Mouse (Mus musculus) cerebellum, adult 9-11 months (tissue): ENCODE measurements around the gene Trim33.

Source experiments
- DNase-seq: peaks from one replicate; pipeline ENCODE4 v3.0.0; 2022

Trim33 gene

DNA sequence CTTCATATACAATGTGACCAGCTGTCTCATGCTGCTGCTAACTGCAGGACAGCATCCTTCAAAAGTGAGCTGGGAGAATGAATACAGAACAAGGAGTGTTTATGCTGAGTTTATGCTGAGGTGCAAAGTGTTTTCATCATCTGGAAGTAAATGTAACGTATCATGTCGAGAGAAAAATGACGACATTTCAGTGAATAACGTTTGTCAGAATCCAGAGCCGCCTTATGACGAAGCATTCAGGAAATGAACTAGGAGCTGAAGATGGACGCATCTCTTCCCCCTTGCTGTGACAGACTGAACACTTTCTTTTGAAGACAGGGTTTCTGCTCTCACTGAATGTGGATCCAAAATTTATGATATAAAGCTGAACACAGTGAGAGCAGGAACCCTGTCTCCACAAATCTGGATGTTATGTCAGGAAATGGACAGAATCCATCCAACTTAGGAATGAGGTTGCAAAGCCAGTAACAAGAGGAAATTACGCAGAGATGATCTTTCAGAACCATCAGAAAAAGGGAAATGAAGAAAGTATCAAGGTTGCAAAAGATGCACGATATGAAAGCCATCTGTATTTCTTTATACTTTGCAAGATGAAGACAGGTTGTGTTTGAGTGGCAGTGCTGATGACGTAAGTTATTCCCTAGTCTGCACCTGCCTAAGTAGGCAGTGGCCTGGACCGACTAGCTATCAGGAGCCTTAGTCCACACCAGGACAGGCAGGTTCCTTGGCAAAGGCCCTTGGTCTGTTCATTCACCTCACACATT is 85.3 kb downstream of the Trim33 start:
- no peak for DNase-seq

DNA sequence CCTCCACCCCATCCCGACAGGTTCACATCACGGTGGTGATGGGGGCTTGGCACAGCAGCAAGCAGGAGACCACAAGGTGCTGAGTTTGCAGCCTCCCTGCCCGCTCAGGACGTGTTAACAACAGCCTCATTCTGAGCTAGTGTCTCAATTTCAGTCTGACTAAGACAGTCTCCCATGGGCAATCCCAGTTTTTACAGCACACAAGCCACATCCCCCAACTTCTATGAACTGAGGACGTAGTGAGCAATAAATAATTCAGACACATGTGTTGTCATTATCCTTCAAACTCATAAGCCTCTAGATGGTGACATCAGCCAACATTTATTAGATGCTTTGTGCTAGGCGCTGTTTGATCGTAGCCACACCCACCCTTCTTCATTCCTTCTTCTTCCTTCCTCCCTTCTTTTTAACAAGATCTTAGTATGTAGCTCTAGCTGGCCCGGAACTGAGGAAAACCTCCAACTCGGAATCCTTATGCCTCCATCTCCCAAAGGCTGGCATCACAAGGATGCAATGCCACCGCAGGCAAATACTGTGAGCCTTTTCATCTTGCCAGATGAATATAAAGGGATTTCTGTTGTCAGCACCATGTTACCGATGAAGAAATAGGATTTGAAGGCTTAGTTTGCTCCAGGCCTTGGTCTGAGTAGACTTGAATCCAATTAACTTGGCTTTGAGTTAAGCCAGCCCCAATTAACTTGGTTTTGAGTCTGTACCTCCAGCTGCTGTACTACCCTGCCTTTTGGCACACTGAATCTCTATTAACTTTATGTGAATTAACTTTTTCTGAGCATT is 88.3 kb downstream of the Trim33 start:
- DNase-seq = no peak

DNA sequence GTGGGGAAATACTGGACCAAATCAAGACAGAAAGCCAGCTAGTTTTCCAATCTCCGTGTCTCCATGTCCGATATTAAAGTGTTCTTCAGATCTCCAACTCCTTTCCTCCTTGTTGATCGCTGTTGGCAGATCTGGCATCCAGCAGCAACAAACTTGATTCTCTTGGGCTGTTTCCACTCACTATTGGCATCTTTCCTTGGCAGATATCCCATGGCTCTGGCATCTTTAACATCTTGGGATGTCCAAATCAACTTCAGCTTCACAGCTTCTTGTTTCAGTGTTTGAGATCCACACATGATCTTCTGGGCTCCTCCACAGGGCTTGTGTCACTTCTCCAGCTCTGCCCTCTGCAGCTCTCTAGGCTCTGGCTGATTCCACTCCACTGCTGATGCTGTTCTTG is 89.6 kb downstream of the Trim33 start:
- no peak for DNase-seq

DNA sequence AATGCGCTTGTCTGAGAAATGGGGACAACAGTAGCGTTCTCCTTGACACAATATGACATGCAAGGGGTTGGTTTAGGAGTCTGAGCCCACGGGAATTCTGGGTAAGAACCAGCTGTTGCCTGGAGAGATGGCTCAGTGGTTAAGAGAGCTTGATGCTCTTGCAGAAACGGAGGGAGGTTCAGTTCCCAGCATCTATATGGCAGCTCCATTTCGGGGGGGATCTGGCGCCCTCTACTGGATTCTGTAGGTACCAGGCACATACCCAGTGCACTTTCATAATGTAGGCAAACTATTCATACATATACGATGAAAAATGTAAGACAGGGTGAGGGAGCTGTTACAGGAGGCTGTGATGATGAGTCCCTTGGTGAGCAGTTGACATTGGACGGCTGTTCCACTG is 94.9 kb downstream of the Trim33 start:
- peak; percentile 24 for DNase-seq

DNA sequence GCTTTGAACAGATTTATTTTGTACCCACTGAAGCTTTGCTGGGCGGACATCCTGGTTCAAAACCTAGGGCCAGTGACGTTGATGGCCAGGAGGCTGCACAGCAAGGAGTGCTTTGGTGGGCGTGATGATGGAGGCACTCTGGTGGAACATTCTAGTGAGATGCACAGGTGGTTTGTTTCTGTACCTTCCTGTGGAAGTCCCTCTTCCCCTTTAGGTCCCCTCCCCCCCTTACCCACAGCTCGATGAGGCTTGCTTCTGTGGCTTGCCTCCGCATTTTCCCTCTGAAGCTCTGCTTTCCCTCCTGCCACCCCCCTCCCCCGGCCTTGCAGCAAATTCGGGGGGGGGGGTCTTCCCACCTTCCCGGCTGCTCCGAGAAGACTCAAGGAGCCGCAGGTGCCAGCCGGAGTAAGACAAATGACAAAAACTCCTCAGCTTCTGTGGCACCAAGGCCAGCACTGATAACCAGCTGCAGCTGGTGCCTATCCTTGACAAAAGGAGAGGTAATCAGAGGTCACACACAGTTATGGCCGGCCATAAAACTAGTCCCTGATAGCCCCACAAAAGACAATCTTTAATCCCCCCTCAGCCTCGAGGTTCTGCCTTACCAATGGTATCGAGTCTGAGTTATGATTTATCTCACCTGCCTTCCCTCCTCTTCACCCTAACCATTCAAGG is 96.2 kb downstream of the Trim33 start:
- DNase-seq = no peak

DNA sequence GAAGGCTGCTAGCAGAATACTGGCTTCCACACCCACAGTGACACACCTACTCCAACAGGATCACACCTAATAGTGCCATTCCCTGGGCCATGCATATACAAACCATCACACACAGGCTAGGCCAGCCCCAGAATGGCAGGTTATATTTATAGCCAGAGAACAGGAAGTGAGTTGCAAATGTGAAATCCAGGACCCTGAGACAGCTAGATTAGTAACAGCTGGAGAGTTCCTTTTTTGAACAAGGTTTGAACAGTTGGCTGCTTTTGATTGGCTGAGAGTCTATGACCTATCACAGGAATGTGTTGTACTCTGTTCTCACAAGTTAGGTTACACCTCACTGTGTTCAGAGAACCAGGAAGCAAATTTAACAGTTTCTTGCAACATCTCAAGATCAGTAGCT is 98.9 kb downstream of the Trim33 start:
- DNase-seq = no peak

DNA sequence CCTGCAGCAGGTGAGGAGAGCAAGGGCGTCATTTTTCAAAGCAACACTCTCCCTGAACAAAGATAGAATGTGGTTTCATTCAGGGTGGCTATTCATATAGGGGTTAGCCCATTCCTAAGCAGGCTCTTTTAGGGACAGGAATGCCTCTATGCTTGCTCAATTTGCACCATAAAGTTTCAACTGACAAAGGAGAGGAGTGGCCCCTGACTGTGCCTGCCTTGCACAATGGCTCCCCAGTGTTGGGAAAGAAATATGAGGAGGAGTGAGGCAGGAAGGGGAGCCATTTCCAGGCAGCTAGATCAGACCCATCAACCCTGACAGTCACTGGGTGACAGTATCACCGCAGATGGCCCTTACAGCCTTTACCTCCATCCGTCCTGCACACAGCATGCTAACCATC is 100.3 kb downstream of the Trim33 start:
- no peak for DNase-seq

DNA sequence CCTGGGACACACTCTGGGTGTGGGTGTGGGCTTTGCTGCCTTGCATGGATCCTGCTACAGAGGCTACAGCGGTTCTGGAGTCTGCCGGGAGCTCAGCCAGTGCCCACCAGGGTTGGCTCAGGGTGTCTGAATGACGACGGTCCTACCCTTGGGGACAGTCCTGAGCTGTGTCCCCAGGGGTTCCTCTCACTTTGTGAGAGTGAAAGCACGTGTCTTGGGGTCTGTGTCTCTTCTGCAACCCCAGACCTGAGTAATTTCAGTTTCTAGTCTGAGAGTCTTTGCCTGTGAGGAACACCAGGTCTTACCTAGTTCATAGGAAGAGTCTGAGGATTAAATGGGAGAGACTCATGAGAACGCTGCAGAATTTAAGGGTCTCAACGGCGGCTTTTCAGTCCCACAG is 101.7 kb downstream of the Trim33 start:
- no peak for DNase-seq

DNA sequence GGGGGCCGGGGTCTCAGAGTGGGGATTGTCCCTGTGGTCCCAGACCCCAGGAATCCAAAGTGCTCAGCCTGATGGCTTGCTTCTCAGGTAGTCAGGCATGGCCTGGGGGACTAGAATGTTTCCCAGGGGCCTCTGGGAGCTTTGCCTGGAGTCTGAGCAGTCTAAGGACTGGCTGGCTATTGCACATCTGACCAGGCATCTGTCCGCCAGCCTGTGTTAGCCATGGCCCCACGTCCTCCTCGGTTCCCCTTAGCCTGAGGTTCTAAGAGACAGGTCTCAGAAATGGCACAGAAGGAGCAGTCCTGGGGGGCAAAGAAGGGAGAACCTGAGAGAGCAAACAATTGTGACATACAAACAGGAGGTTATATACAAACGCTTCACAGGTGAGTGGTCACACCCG is 102.3 kb downstream of the Trim33 start:
- no peak for DNase-seq

DNA sequence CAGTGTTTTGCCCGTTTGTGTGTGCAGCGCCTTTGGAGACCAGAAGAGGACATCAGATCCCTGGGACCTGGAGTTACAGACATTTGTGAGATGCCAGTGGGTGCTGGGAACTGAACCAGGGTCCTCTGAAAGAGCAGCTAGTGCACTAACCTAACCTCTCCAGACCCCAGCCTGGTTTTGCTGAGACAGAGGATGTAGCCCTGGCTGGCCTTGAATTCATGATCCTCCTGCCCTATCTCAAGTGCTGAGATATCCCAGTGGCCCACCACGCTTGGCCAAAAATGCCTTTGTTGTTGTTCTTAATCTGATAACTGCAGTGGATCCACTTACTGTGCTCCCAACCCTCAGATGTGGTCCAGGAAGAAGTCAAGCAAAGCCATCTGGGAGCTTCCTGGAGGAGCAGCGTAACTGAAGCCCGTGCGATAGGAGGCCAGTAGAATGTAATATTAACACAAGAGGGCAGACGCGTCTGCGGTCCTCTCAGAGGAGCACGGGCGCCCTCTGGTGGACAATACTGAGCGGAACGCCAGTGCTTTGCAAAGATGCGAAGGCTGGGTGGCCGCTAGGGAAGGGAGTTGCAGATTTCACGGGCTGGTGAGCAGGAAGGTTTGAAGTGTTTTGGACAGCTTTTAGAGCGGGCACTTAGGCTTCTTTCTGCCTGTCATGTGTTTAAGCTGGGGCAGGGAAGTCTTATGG is 103.9 kb downstream of the Trim33 start:
- peak; percentile 81 for DNase-seq

DNA sequence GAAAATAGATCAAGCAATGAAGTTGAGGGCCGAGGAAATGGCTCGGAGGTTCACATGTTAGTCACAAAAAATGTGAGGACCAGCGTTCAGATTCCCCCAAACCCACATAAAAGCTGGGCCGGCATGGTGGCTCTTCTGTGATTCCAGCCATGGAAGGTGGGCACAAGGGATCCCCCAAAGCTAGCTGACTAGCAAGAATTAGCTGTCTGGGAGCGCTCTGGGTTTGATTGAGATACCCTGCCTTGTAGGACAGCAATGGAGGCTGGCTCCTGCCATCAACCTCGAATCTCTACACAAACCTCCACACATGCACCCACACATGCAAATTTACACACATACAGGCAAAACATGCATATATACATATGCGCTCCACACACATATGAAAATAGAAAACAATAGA is 105.4 kb downstream of the Trim33 start:
- no peak for DNase-seq

DNA sequence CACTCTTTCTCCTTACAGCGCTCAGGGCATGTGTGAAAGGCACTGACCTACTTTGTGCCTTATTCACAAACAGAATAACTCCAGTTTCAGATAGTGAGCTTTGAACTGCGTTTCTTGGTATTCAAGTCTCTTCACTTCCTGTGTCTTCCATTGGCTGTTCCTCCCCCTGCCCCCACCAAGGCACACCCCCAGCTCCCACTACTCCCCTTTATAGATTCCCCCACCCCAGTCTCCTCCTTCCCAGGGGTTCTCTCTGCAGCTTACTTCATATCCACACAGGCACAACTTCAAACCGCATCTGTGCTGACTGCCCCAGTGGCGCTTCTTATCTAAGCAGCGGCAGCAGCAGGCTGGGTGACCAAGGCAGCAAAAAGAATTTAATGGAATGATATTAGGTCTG is 105.9 kb downstream of the Trim33 start:
- no peak for DNase-seq

DNA sequence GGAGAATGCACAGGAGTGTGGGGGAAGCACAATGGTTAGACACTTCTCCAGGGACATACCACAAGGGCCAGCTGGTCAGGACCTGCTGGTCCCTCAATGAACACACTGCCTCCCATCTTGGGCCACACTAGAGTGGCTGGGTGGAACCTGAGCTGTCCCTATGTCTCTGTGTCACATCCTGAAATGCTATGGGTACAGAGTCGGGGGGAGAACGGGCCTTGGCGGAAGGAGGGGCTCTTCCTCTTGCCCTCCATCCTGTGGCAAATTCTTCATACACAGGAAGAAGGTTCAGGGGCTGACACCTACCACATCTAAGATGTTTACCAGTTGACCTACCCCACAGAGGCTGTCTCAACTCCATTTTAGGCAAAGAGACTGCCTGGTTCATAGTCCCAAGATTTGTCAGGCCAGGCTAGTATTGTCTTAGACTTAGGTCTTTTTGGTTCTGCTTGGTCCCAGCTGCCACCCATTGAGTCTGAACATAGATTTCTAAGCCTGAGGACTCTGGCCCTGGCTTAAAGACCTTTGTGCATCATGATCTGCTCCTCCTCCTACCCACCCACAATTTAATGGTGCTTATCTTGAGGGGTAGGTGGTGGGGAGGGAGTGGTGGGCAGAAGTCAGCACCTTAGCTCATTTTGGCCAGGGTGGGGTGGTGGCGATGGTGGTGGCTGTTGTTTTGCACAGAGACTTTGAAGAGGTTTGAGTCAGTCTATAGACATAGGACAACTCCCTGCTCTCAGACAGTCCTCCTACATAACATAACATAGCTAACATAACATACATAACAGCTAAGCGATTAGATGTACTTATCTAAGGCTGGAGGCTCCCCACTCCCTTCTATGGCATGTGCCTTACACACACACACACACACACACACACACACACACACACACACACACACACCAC is 106.5 kb downstream of the Trim33 start:
- no peak for DNase-seq

DNA sequence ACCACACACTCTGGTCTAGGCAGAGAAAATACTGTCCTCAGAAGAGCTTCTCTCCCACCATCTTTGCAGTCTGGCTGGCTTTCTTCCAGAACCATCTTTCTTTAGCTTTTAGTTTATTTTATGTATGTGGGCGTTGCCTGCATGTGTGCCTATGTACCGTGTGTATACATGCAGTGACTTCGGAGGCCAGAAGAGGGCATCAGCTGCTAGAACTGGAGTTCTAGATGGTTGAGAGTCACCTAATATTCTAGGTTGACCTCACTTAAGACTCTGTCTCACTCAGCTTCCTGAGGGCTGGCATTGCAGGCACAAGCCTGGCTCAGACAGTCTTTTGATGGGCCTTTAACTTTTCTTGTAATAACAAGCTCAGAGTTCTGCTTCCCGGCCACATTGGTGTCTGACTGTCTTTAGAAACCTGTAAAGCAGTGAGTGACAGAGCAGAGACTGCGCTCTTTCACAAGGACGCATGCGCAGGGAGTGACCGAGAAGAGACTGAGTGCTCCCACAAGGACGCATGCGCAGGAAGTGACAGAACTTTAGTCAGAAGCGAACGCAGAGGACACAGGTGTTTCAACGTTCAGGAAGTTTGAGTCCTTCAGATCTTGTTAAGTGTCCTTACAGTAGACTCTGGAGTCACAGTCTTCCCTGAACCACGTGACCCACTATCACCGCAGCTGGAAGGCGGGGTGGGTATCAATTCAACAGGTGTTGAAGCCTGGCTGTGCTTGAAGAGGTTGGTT is 107.4 kb downstream of the Trim33 start:
- no peak for DNase-seq

DNA sequence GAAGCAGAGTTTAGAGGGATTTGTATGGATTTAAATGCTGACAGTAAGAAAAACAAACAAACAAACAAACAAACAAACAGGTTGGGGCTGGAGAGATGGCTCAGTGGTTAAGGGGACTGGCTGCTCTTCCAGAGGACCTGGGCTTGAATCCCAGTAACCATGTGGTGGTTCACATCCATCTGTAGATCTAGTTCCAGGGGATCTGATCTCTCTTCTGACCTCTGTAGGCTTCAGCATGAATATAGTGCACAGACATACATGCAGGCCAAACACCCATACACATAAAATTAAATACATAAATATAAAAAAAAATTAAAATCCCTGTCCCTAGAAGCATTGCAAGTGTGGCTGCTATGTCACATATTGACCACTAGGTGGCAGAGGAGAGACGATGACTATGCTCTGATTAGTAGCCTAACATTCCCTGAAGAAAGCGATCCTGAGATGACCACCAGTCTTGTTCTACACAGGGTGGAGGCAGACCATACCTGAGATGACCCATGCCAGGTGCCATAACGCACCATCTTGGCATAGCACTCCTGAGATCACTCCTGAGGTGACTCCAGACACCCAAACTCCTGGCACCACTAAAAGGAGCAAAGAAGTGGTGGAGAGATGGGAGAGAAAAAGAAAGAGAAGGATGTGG is 113.6 kb downstream of the Trim33 start:
- peak; percentile 47 for DNase-seq

DNA sequence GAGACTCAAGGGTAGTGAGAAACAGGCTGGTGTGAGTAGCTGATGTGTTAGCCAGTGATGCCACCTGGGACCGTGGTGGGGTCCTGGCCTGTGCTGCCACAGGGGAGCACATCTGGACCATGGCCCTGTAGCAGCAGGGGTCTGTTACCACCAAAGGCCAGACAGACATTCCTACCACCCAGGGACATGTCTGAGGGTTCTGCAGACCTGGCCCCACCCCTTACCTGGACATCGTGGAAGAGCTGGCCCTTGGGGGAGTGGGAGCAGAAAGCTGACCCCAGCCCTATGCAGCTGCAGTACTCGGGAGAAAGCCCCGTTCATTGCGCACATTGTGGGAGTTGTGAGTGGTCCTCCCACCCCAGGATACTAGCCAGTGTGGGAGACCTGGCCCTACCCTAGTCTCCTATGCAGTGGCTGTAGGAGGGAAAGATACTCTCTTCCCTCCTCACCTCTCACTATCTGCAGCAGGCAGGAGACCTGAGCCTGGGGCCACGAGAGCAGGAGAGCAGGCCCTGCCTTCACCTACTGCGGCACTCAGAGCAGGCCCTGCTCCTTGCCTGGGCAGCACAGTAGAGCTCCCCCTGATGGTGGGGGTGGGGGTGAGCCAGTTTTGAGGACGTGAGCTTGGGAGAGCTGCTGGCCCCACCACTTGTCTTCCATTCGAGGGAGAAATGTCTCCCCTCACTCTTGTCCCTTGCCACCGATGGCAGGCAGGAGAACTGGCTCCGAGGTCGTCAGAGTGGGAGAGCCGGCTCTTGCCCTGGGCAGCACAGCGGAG is 114.4 kb downstream of the Trim33 start:
- peak; percentile 20 for DNase-seq

DNA sequence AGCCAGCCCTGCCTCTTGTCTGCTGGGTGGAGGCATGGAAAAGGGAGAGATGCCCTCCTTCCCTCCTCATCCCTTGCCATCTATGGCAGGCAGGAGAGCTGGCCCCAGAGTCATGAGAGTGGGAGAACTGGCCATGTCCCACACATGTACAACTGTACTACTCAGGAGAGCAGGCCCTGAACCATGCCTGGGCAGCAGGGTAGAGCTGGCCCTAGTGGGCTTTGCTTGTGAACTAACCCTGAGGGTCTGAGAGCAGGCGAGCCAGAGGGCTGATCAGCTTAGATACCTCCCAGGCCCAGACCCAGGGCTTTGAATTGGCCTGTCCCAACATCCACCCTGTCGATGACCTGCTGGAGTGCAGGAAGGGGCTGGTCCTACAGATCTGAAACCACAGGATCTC is 115.0 kb downstream of the Trim33 start:
- no peak for DNase-seq

DNA sequence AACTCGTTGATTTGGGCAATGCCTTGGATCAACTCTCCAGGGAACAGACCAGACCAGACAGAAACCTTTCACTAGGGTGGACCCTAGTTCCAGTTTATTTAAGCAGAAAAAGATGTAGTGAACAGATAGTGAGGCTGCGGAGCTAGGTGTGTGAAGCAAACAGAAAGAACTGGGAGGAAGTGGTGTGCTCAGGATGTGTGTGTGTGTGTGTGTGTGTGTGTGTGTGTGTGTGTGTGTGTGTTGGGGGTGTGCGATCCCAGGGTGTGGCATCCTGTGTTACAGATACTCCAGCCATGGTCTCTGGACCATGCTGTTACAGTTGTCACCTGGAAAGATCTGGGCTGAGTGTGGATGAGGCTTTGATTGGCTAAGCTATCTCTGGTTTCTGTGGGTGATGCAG is 118.4 kb downstream of the Trim33 start:
- DNase-seq = no peak

DNA sequence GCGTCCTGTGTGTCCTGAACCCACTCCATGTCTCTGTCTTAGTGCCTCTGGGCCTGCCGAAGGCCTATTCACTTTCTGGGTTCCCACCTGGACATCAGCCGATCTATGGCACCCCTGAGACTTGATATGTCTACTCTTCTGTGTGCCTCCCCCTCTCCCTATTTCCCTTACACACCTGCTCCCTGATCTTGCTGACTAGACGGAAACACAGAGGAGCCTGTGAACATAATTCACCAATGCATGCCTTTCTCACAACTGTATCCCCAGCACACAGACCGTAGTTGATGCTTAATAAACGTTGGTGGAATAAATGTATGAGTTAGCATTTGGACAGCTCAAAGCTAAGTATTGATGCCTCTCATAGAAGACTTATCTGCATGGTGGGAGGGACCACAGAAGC is 121.7 kb downstream of the Trim33 start:
- DNase-seq = no peak
